Mouse (Mus musculus) MEL (cell line): ENCODE data around the gene Tsc22d3. TPM values are rescaled to one million over a fixed set of nuclear protein-coding genes. Genes with fewer than 3 reads are reported as not detected.

ENCODE experiments used
- DNase-seq: peaks from one replicate; pipeline ENCODE4 v3.0.0; 2011; ENCODE audit warnings: low read depth, low spot score
- H3K27ac ChIP-seq: 2 replicates; pipeline ENCODE4 v1.5.1; 2012; ENCODE audit warnings: low read depth, mild to moderate bottlenecking, control low read depth, low read length, moderate library complexity; ENCODE audit not compliant: control insufficient read depth
- H3K27me3 ChIP-seq, 2 experiments: fragments of 150-350 bp in 1 of 2; sonication (generic) in 1 of 2; 2 replicates each; pipeline ENCODE4 v1.6.1; 2012; ENCODE audit warnings: low read length in 2 of 2, mild to moderate bottlenecking in 2 of 2, improper control_type of control experiment in 1 of 2, moderate library complexity in 1 of 2; ENCODE audit not compliant: insufficient read depth in 2 of 2, control insufficient read depth in 1 of 2
- H3K36me3 ChIP-seq, 2 experiments: 2 replicates each; pipeline ENCODE4 v1.6.1; 2012 to 2014; ENCODE audit warnings: low read length in 2 of 2, improper control_type of control experiment in 1 of 2, inconsistent platforms in 1 of 2, mild to moderate bottlenecking in 1 of 2; ENCODE audit not compliant: insufficient read depth in 2 of 2, control insufficient read depth in 1 of 2
- H3K4me1 ChIP-seq, 2 experiments: fragments of 150-350 bp in 1 of 2; sonication (generic) in 1 of 2; 2 replicates each; pipeline ENCODE4 v1.6.1; 2012; ENCODE audit warnings: low read length in 2 of 2, improper control_type of control experiment in 1 of 2, mild to moderate bottlenecking in 1 of 2; ENCODE audit not compliant: insufficient read depth in 2 of 2, control insufficient read depth in 1 of 2
- H3K4me3 ChIP-seq, 2 experiments: fragments of 150-350 bp in 1 of 2; sonication (generic) in 1 of 2; 2 replicates each; pipeline ENCODE4 v1.5.1; 2012; ENCODE audit warnings: low read depth in 2 of 2, low read length in 2 of 2, mild to moderate bottlenecking in 2 of 2, moderate library complexity in 2 of 2, control low read depth in 1 of 2, improper control_type of control experiment in 1 of 2; ENCODE audit not compliant: control insufficient read depth in 1 of 2, insufficient read depth in 1 of 2
- H3K79me2 ChIP-seq: 2 replicates; pipeline ENCODE4 v1.6.1; 2012; ENCODE audit warnings: mild to moderate bottlenecking, low read length, moderate library complexity; ENCODE audit not compliant: control insufficient read depth, poor library complexity, insufficient read depth
- H3K9ac ChIP-seq: 2 replicates; pipeline ENCODE4 v1.6.1; 2012; ENCODE audit warnings: low read depth, mild to moderate bottlenecking, control low read depth, low read length, moderate library complexity; ENCODE audit not compliant: control insufficient read depth, poor library complexity, severe bottlenecking
- H3K9me3 ChIP-seq: fragments of 150-350 bp; sonication (generic); replicated peaks from 2 replicates; pipeline ENCODE4 v1.6.1; 2012; ENCODE audit warnings: mild to moderate bottlenecking, low read length, improper control_type of control experiment, moderate library complexity; ENCODE audit not compliant: insufficient read depth
- BHLHE40 ChIP-seq: IDR thresholded peaks from 2 replicates; pipeline ENCODE4 v1.6.1; 2012; ENCODE audit warnings: low read depth, mild to moderate bottlenecking, inconsistent platforms, low read length, improper control_type of control experiment, borderline replicate concordance
- CHD1 ChIP-seq: IDR thresholded peaks from 2 replicates; pipeline ENCODE4 v1.6.1; 2012; ENCODE audit warnings: low read depth, mild to moderate bottlenecking, inconsistent platforms, low read length, improper control_type of control experiment
- CHD2 ChIP-seq: IDR thresholded peaks from 2 replicates; pipeline ENCODE4 v1.6.1; 2011; ENCODE audit warnings: low read length, improper control_type of control experiment
- CTCF ChIP-seq, 3 experiments: IDR thresholded peaks in 2 of 3; conservative IDR thresholded peaks in 1 of 3; 2 replicates each; pipeline ENCODE4 v1.5.1; 2011 to 2012; ENCODE audit warnings: low read length in 3 of 3, low read depth in 2 of 3, mild to moderate bottlenecking in 2 of 3, improper control_type of control experiment in 1 of 3, inconsistent platforms in 1 of 3, mixed read lengths in 1 of 3, moderate library complexity in 1 of 3; ENCODE audit not compliant: control insufficient read depth in 1 of 3, insufficient read depth in 1 of 3, poor library complexity in 1 of 3, severe bottlenecking in 1 of 3
- E2F4 ChIP-seq: IDR thresholded peaks from 2 replicates; pipeline ENCODE4 v1.6.1; 2011; ENCODE audit warnings: low read depth, low read length, improper control_type of control experiment, borderline replicate concordance
- ELF1 ChIP-seq: IDR thresholded peaks from 2 replicates; pipeline ENCODE4 v1.6.1; 2014; ENCODE audit warnings: low read depth, mild to moderate bottlenecking, inconsistent platforms, low read length, improper control_type of control experiment, moderate library complexity
- EP300 ChIP-seq, 2 experiments: IDR thresholded peaks; 2 replicates each; pipeline ENCODE4 v1.6.1; 2011; ENCODE audit warnings: improper control_type of control experiment in 2 of 2, low read length in 2 of 2, low read depth in 1 of 2, mild to moderate bottlenecking in 1 of 2
- ETS1 ChIP-seq: IDR thresholded peaks from 2 replicates; pipeline ENCODE4 v1.6.1; 2012; ENCODE audit warnings: low read depth, mild to moderate bottlenecking, inconsistent platforms, low read length, improper control_type of control experiment, moderate library complexity
- GABPA ChIP-seq: IDR thresholded peaks from 2 replicates; pipeline ENCODE4 v1.6.1; 2012; ENCODE audit warnings: low read depth, mild to moderate bottlenecking, inconsistent platforms, low read length, improper control_type of control experiment, moderate library complexity
- GATA1 ChIP-seq: IDR thresholded peaks from 2 replicates; pipeline ENCODE4 v1.6.1; 2011; ENCODE audit warnings: low read depth, low read length, improper control_type of control experiment
- HCFC1 ChIP-seq: IDR thresholded peaks from 2 replicates; pipeline ENCODE4 v1.6.1; 2012; ENCODE audit warnings: low read depth, mild to moderate bottlenecking, inconsistent platforms, low read length, improper control_type of control experiment, moderate library complexity
- MAZ ChIP-seq: IDR thresholded peaks from 2 replicates; pipeline ENCODE4 v1.6.1; 2012; ENCODE audit warnings: low read depth, mild to moderate bottlenecking, inconsistent platforms, low read length, improper control_type of control experiment
- MEF2A ChIP-seq: IDR thresholded peaks from 2 replicates; pipeline ENCODE4 v1.6.1; 2014; ENCODE audit warnings: low read depth, mild to moderate bottlenecking, inconsistent platforms, low read length, improper control_type of control experiment; ENCODE audit not compliant: poor library complexity, insufficient replicate concordance, severe bottlenecking; ENCODE audit errors: extremely low read depth
- MXI1 ChIP-seq: IDR thresholded peaks from 2 replicates; pipeline ENCODE4 v1.6.1; 2011; ENCODE audit warnings: mild to moderate bottlenecking, low read depth, low read length, improper control_type of control experiment
- NRF1 ChIP-seq: IDR thresholded peaks from 2 replicates; pipeline ENCODE4 v1.6.1; 2014; ENCODE audit warnings: low read depth, mild to moderate bottlenecking, inconsistent platforms, low read length, improper control_type of control experiment, moderate library complexity; ENCODE audit not compliant: poor library complexity, insufficient read depth, severe bottlenecking
- POLR2A ChIP-seq, 2 experiments: IDR thresholded peaks; 2 replicates each; pipeline ENCODE4 v1.6.1; 2011 to 2012; ENCODE audit warnings: low read length in 2 of 2, mild to moderate bottlenecking in 2 of 2, control low read depth in 1 of 2, improper control_type of control experiment in 1 of 2, low read depth in 1 of 2, moderate library complexity in 1 of 2; ENCODE audit not compliant: control insufficient read depth in 1 of 2, insufficient read depth in 1 of 2, poor library complexity in 1 of 2
- POLR2AphosphoS2 ChIP-seq: IDR thresholded peaks from 2 replicates; pipeline ENCODE4 v1.6.1; 2011; ENCODE audit warnings: low read length, improper control_type of control experiment
- POLR2AphosphoS5 ChIP-seq: IDR thresholded peaks from 2 replicates; pipeline ENCODE4 v1.6.1; 2012; ENCODE audit warnings: low read depth, borderline replicate concordance, mild to moderate bottlenecking, inconsistent platforms, low read length, moderate library complexity, mixed read lengths
- RAD21 ChIP-seq: IDR thresholded peaks from 2 replicates; pipeline ENCODE4 v1.6.1; 2011; ENCODE audit warnings: mild to moderate bottlenecking, low read depth, low read length, improper control_type of control experiment
- RCOR1 ChIP-seq: IDR thresholded peaks from 2 replicates; pipeline ENCODE4 v1.6.1; 2012; ENCODE audit warnings: low read depth, mild to moderate bottlenecking, inconsistent platforms, low read length, improper control_type of control experiment
- SIN3A ChIP-seq: IDR thresholded peaks from 2 replicates; pipeline ENCODE4 v1.6.1; 2012; ENCODE audit warnings: low read length, improper control_type of control experiment, inconsistent platforms
- TAL1 ChIP-seq: IDR thresholded peaks from 2 replicates; pipeline ENCODE4 v1.6.1; 2012; ENCODE audit warnings: mild to moderate bottlenecking, inconsistent platforms, low read length, moderate library complexity, mixed read lengths
- TCF12 ChIP-seq: IDR thresholded peaks from 2 replicates; pipeline ENCODE4 v1.6.1; 2014; ENCODE audit warnings: low read depth, mild to moderate bottlenecking, inconsistent platforms, low read length, improper control_type of control experiment, moderate library complexity
- UBTF ChIP-seq: IDR thresholded peaks from 2 replicates; pipeline ENCODE4 v1.6.1; 2012; ENCODE audit warnings: low read depth, mild to moderate bottlenecking, inconsistent platforms, low read length, improper control_type of control experiment, moderate library complexity, borderline replicate concordance; ENCODE audit not compliant: insufficient read depth
- USF1 ChIP-seq: IDR thresholded peaks from 2 replicates; pipeline ENCODE4 v1.6.1; 2014; ENCODE audit warnings: low read depth, mild to moderate bottlenecking, inconsistent platforms, low read length, improper control_type of control experiment, moderate library complexity
- USF2 ChIP-seq, 2 experiments: IDR thresholded peaks; 2 replicates each; pipeline ENCODE4 v1.6.1; 2011 to 2012; ENCODE audit warnings: improper control_type of control experiment in 2 of 2, low read length in 2 of 2, borderline replicate concordance in 1 of 2, inconsistent platforms in 1 of 2, low read depth in 1 of 2, mild to moderate bottlenecking in 1 of 2; ENCODE audit not compliant: insufficient read depth in 1 of 2
- ZNF384 ChIP-seq: IDR thresholded peaks from 2 replicates; pipeline ENCODE4 v1.6.1; 2012; ENCODE audit warnings: low read depth, mild to moderate bottlenecking, inconsistent platforms, low read length, improper control_type of control experiment
- polyA plus RNA-seq, 2 experiments: library from polyadenylated mRNA; stranded (reverse) in 1 of 2; unstranded in 1 of 2; fragments of >175 nt in 1 of 2; fragments of >200 nt in 1 of 2; gene quantifications; 2 replicates each; pipeline versions ENCODE4 v1.2.1 to v1.2.4; 2012; ENCODE audit warnings: low replicate concordance in 2 of 2, low read depth in 1 of 2; ENCODE audit not compliant: insufficient read length in 2 of 2, insufficient read depth in 1 of 2, missing spikeins in 1 of 2
- total RNA-seq: library from RNA; depleted of rRNA; stranded (reverse); fragments of 300-350 nt; gene quantifications from 2 replicates; pipeline ENCODE4 v1.2.3, GENCODE M21; 2012

The Tsc22d3 gene
- total and polyA plus RNA-seq, 3 experiments = 29.5 to 32.7 TPM; not detected in 1

DNA sequence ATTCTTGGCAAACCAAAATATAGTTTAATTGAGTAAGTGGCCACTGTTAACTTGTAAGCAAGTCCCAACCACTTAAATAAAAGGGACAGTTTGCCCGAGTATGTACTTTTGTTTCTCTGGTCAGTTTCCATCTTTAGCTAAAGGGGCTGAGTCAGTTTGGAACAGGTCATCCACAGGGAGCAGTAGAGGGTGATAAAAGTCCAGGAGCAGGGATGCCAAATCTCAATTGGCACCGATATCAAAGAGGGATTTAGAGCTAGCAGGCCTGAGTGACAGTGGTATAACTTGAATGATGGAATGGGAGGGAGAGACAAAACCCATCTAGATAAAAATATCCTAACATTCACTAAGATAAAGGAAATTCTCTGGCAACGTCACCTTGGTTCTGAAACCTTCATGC lies 45.0 kb downstream of the Tsc22d3 start:
- Histone ChIP-seq H3K27ac (no peak overlapping the region), H3K9me3 (no peaks in the 10 kb centered on the region), H3K9ac (no peak overlapping the region), H3K79me2 (no peaks in the 10 kb centered on the region), H3K27me3 (no peaks in the 10 kb centered on the region), H3K4me1 (peaks cover 0 to 7% of the 10 kb centered on the region in 2 experiments; a peak in 3 of 4 replicates), H3K4me3 (no peak overlapping the region), H3K36me3 (peaks cover 0 to 22% of the 10 kb centered on the region in 2 experiments; a peak in 2 of 4 replicates)
- TF ChIP-seq USF2 (IDR thresholded peaks at IDR 0.05; ENCODE audit: borderline replicate concordance in 1 of 2, insufficient read depth in 1 of 2, low read depth in 1 of 2, low read length in 2 of 2) (no peak), POLR2A (IDR thresholded peaks at IDR 0.05; ENCODE audit: control insufficient read depth in 1 of 2, insufficient read depth in 1 of 2, low read depth in 1 of 2, low read length in 2 of 2, poor library complexity in 1 of 2) (no peak), RCOR1 (no peak), USF1 (no peak), HCFC1 (no peak), NRF1 (no peak), POLR2AphosphoS5 (no peak), E2F4 (no peak), CHD2 (no peak)
- no peak for DNase-seq

DNA sequence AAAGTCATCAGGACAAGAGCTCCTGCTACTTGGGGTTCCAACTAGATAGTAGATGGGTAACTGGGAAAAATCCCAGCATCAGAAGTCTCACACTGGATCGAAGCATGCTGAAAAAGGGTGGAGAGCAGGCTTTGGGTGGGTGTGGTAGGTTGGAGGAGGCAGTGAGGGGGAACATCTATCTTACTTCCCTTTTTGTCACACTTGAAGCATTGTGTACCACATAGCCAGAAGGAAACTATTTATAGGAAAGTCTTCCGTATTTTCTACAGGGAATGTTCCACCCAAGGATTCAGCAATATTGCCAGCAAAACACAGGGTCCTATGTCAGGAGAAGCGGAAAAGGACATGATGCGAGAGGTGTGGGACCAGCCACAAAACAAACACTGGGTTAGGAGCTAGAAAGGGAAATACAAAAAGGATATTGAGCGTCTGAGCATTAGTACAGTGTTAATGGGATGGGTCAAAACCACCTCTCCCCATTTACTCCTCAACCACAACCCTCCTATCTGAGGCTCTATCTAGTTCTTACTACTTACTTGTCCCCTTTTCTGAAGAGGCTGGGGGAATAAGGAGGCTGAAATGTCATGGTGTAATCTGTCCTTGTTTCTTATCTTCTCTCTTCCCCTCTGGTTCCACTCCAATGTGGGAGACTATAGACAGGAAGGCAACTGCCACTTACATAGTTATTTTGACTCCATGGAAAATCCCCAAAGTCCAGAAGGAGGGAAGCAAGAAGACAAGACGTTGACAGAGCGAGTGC lies 52.6 kb downstream of the Tsc22d3 start:
- Histone ChIP-seq H3K4me3 (peak overlapping the region; percentile 29 to 50), H3K36me3 (peaks cover 0 to 54% of the 10 kb centered on the region in 2 experiments; a peak in 2 of 4 replicates), H3K79me2 (no peaks in the 10 kb centered on the region; the same call in 1 of the 2 replicates), H3K4me1 (peaks cover 24 to 37% of the 10 kb centered on the region in 2 experiments), H3K27me3 (no peaks in the 10 kb centered on the region), H3K9ac (peak overlapping the region; percentile 57), H3K27ac (peak overlapping the region; percentile 88), H3K9me3 (no peaks in the 10 kb centered on the region)
- DNase-seq = peak; percentile 78
- TF ChIP-seq RAD21 (no peak), GABPA (no peak), RCOR1 (no peak; the same call in 1 of the 2 replicates), ZNF384 (no peak), NRF1 (no peak), ETS1 (peak; percentile 63; the same call in 1 of the 2 replicates), BHLHE40 (no peak), ELF1 (0 out of 2 replicates have a peak, but pooled peaks have one; percentile 18), MXI1 (peak; percentile 72), CHD2 (no peak), POLR2AphosphoS2 (no peak), MAZ (peak; percentile 43; the same call in 1 of the 2 replicates), UBTF (no peak), SIN3A (peak; percentile 75; the same call in 1 of the 2 replicates), EP300 (IDR thresholded peaks at IDR 0.05; ENCODE audit: low read depth in 1 of 2, low read length in 2 of 2) (peak; percentile 31 to 58; a peak in 2 of 4 replicates), TAL1 (no peak), CTCF (IDR thresholded peaks at IDR 0.05 in 2 of 3, conservative IDR thresholded peaks at IDR 0.05 in 1 of 3; ENCODE audit: control insufficient read depth in 1 of 3, insufficient read depth in 1 of 3, low read depth in 2 of 3, low read length in 3 of 3, poor library complexity in 1 of 3, severe bottlenecking in 1 of 3) (no peak), USF1 (0 out of 2 replicates have a peak, but pooled peaks have one; percentile 11), GATA1 (peak; percentile 54; the same call in 1 of the 2 replicates), E2F4 (no peak), MEF2A (0 out of 2 replicates have a peak, but pooled peaks have one; percentile 43), TCF12 (0 out of 2 replicates have a peak, but pooled peaks have one; percentile 12), CHD1 (no peak)
